Mouse (Mus musculus) hindbrain, embryonic 15.5 days (tissue): ENCODE results near the gene Emx2. TPM values are rescaled to one million over a fixed set of nuclear protein-coding genes. Genes with fewer than 3 reads are reported as not detected.

Experiments
- ATAC-seq: fragments of 200-750 bp; cut with Nextera tagmentation; 2 replicates; pipeline ENCODE4 v1.8.0; 2017; ENCODE audit warnings: low read depth, moderate number of reproducible peaks, moderate TSS enrichment; ENCODE audit not compliant: low FRiP score
- H3K27ac ChIP-seq: fragments of 300-500 bp; sonication (generic); replicated peaks from 2 replicates; pipeline ENCODE4 v1.5.1; 2015; ENCODE audit warnings: mild to moderate bottlenecking, inconsistent platforms
- H3K27me3 ChIP-seq: fragments of 300-500 bp; sonication (generic); 2 replicates; pipeline ENCODE4 v1.6.1; 2015; ENCODE audit warnings: control low read depth, inconsistent platforms
- H3K36me3 ChIP-seq: fragments of 300-500 bp; sonication (generic); 2 replicates; pipeline ENCODE4 v1.6.1; 2015; ENCODE audit warnings: control low read depth, inconsistent platforms
- H3K4me1 ChIP-seq: fragments of 300-500 bp; sonication (generic); replicated peaks from 2 replicates; pipeline ENCODE4 v1.6.1; 2015; ENCODE audit warnings: control low read depth, inconsistent platforms
- H3K4me2 ChIP-seq: fragments of 300-500 bp; sonication (generic); 2 replicates; pipeline ENCODE4 v1.6.1; 2015; ENCODE audit warnings: moderate library complexity, mild to moderate bottlenecking, inconsistent platforms
- H3K4me3 ChIP-seq: fragments of 300-500 bp; sonication (generic); 2 replicates; pipeline ENCODE4 v1.5.1; 2015; ENCODE audit warnings: mild to moderate bottlenecking, inconsistent platforms
- H3K9ac ChIP-seq: fragments of 300-500 bp; sonication (generic); 2 replicates; pipeline ENCODE4 v1.6.1; 2015; ENCODE audit warnings: inconsistent platforms
- H3K9me3 ChIP-seq: fragments of 300-500 bp; sonication (generic); 2 replicates; pipeline ENCODE4 v1.6.1; 2016; ENCODE audit warnings: control low read depth, inconsistent platforms
- WGBS: fragments of 180-500 bp; shearing (Covaris S2); methylation state at CpG from one replicate; pipeline ENCODE4 v1.1.7; 2015; 5-methylcytosine and 5-hydroxymethylcytosine counted together
- polyA plus RNA-seq: library from polyadenylated mRNA; unstranded; fragments of >200 nt; fragmentation: Nextera tagmentation; extraction: Ambion mirVana; gene quantifications from 2 replicates; pipeline ENCODE4 v1.2.1, GENCODE M21; 2015

Emx2 gene
- polyA plus RNA-seq = 0.57 and 0.85 TPM in 2 replicates

DNA sequence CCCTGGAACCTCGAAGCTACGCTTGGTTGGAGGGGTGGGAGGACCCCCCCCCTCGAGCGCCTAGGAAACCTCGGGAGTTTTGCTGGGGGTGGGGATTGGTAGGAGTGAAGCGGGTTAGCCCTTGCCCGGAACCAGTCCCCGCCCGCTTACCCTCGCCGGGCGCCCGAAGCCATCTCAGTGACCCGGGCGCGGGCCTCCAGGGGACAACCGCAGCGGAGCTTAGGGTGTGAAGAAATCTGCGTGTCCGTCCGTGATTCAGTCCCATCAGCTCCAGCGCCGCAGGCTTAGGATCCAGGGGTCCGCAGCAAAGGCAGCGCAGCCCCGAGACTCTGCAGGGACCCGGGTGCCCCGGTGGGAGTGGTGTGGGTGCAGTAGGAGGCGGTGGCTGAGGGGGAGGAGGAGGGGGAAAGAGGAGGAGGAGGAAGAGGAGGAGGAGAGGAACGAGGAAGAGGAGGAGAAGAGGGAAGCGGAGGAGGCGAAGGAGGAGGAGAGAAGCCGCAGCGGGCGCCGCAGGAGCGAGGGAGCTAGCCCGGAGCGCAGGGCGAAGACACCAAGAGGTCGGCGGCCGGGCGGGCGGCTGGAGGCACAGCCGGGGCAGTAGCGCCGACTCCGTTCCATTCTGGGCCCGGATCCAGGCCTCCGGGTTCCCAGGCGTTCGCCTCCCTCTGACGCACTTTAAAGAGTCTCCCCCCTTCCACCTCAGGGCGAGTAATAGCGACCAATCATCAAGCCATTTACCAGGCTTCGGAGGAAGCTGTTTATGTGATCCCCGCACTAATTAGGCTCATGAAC, at the start of gene Emx2:
Emx2 (plus strand) TSS at position 422 of the 792 bp plus-strand sequence.
- H3K36me3 ChIP-seq = no peaks in the 10 kb centered on the region
- no peak for ATAC-seq
- peaks cover 17% of the 10 kb centered on the region for H3K4me1 ChIP-seq
- H3K9ac ChIP-seq = no peak within 1 kb of the TSS
- H3K9me3 ChIP-seq = no peaks in the 10 kb centered on the region
- peak within 1 kb of the TSS; percentile 23 for H3K4me3 ChIP-seq
- under 1% methylated on average over 56 of the region's 58 CpGs for WGBS
- peaks cover 81% of the 10 kb centered on the region for H3K27me3 ChIP-seq
- H3K4me2 ChIP-seq = peak within 1 kb of the TSS; percentile 48
- no peak within 1 kb of the TSS for H3K27ac ChIP-seq

DNA sequence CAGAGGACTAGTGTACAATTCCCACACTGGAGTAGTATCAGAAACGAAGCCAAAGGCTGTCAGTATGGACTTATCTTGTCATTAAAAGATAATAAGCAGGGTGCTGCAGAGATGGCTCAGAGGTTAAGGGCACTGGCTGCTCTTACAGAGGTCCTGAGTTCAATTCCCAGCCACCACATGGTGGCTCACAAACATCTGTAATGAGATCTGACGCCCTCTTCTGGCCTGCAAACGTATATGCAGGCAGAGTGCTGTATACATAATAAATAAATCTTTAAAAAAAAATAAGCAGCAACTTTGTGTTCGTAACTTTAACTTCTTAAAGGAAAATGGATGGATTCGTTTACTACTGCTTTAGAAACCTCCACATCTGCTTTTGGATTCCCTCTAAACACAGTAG, 44.0 kb upstream of the Emx2 start:
- Histone ChIP-seq H3K27me3 (0 out of 2 replicates have a peak, but pooled peaks cover under 1% of the 10 kb centered on the region), H3K27ac (no peak overlapping the region), H3K4me3 (no peak overlapping the region), H3K36me3 (no peaks in the 10 kb centered on the region), H3K4me2 (no peak overlapping the region), H3K9ac (no peak overlapping the region), H3K4me1 (no peaks in the 10 kb centered on the region), H3K9me3 (no peaks in the 10 kb centered on the region)
- 64% methylated on average over 5 of the region's 5 CpGs for WGBS
- no peak for ATAC-seq

DNA sequence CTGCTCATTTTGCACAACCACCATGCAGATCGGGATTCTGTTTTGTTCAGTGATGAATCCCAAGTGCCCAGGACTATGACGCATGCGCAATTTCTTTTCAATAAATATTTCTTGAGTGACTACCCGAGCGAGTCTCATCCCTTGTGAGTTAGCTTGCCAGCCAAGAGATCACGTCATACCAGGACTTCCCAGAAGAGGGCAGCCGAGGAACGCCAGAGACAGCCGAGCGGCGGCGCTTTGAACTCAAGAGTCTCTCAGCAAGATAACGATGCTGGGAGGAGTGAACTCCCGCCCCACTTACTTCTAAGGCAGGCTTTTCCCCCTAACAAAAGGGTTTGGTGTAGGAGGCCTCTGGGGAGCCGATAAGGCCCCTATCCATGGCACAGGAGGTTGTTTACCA, 40.1 kb upstream of the Emx2 start:
- 0 out of 2 replicates have a peak, but pooled peaks cover 5% of the 10 kb centered on the region for H3K27me3 ChIP-seq
- peak; percentile 66 for ATAC-seq
- H3K4me3 ChIP-seq = peak overlapping the region; percentile 14; the same call in 1 of the 2 replicates
- no peaks in the 10 kb centered on the region for H3K36me3 ChIP-seq
- peak overlapping the region; percentile 43 for H3K4me2 ChIP-seq
- H3K9ac ChIP-seq = no peak overlapping the region
- no peaks in the 10 kb centered on the region for H3K9me3 ChIP-seq
- no peak overlapping the region for H3K27ac ChIP-seq
- H3K4me1 ChIP-seq = 0 out of 2 replicates have a peak, but pooled peaks cover 3% of the 10 kb centered on the region
- WGBS = under 1% methylated on average over 15 of the region's 15 CpGs

DNA sequence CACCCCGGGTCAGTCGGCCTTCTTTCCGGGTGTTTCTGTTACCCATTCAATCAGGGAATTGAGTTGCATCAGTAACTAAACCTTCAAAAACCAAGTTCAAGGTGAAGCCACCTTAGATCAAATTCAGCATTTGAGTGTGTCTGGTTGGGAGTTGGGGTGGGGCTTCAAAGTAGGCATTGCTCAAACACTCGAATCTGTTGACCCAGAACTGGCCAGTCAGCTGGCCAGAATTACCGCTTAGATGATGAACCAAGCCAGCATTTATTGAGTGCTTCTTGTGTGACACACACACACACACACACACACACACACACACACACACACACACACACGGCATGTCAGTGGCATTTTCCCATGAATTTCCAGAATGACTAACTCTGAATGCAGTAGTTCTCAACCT, 39.5 kb upstream of the Emx2 start:
- no peak overlapping the region for H3K9ac ChIP-seq
- no peak overlapping the region for H3K27ac ChIP-seq
- no peak overlapping the region for H3K4me2 ChIP-seq
- 0 out of 2 replicates have a peak, but pooled peaks cover 3% of the 10 kb centered on the region for H3K4me1 ChIP-seq
- ATAC-seq = no peak
- H3K9me3 ChIP-seq = no peaks in the 10 kb centered on the region
- H3K4me3 ChIP-seq = no peak overlapping the region
- H3K36me3 ChIP-seq = no peaks in the 10 kb centered on the region
- WGBS = 79% methylated on average over 6 of the region's 6 CpGs
- 0 out of 2 replicates have a peak, but pooled peaks cover 5% of the 10 kb centered on the region for H3K27me3 ChIP-seq

DNA sequence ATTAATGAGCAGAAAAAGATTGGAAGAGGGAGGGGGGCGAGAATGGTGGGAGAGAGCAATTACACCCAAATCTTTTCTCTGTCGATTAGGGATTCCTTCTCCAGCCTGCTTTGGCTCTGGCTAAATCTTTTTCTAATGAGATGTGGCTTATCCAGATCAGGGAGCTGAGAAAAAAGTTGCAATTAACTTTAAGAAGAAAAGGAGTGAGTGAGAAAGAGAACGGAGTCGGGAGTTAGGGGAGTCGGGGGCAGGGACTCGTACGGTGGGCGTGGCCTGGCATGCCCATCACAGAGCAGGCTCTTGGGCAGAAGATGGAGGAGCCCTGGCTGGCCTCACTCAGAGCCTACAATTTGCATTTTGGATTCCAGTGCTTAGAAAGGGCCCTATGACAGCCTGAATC, 35.8 kb upstream of the Emx2 start:
- WGBS = 8% methylated on average over 8 of the region's 8 CpGs
- Histone ChIP-seq H3K4me2 (peak overlapping the region; percentile 37), H3K9me3 (no peaks in the 10 kb centered on the region), H3K9ac (no peak overlapping the region), H3K4me1 (0 out of 2 replicates have a peak, but pooled peaks cover 3% of the 10 kb centered on the region), H3K27me3 (0 out of 2 replicates have a peak, but pooled peaks cover 5% of the 10 kb centered on the region), H3K27ac (no peak overlapping the region), H3K36me3 (no peaks in the 10 kb centered on the region), H3K4me3 (no peak overlapping the region)
- ATAC-seq = no peak

DNA sequence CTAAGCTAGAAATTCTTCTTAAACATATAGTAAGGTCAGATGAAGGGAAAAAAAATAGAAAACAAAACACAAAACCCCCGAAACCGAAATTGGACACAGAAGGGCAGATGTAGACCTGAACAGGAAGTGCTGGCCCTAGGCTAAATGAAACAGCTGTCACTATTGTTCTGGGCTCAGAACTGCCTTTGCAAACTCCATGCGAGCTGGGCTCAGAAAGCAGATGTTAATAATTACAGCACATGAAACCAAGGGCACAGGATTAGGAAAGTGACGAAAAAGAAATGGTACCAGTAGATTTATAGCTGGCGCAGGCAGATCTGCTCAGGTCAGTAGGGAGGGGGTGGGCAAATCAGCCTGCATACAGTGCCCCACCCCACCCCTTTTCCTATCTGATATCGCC, 34.5 kb upstream of the Emx2 start:
- WGBS = 51% methylated on average over 6 of the region's 6 CpGs
- no peak for ATAC-seq
- Histone ChIP-seq H3K4me2 (no peak overlapping the region), H3K4me3 (no peak overlapping the region), H3K27ac (no peak overlapping the region), H3K9ac (no peak overlapping the region), H3K4me1 (0 out of 2 replicates have a peak, but pooled peaks cover 3% of the 10 kb centered on the region), H3K27me3 (0 out of 2 replicates have a peak, but pooled peaks cover 5% of the 10 kb centered on the region), H3K36me3 (no peaks in the 10 kb centered on the region), H3K9me3 (no peaks in the 10 kb centered on the region)

DNA sequence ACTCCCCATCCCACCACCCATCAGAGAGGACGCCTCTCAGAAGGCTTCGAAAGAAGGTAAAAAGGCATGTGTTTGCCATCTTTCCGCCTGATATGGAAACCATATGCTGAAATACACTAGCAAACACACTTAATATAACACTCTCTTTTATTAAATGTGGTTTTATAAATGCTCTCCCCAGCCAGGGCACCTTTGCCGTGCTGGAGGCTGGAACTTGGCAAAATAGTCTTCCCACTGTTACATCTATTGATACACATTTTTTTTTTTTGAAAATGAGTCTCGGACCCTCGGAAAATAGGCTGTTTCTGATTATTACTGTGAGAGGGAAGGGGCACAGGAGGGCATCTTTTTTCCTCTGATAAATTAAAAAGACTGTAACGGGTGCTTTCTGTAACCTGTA, 33.2 kb upstream of the Emx2 start:
- no peaks in the 10 kb centered on the region for H3K36me3 ChIP-seq
- H3K27ac ChIP-seq = no peak overlapping the region
- H3K4me1 ChIP-seq = 0 out of 2 replicates have a peak, but pooled peaks cover 3% of the 10 kb centered on the region
- no peaks in the 10 kb centered on the region for H3K27me3 ChIP-seq
- 75% methylated on average over 7 of the region's 7 CpGs for WGBS
- H3K9ac ChIP-seq = no peak overlapping the region
- no peak overlapping the region for H3K4me3 ChIP-seq
- no peak for ATAC-seq
- no peak overlapping the region for H3K4me2 ChIP-seq
- no peaks in the 10 kb centered on the region for H3K9me3 ChIP-seq

DNA sequence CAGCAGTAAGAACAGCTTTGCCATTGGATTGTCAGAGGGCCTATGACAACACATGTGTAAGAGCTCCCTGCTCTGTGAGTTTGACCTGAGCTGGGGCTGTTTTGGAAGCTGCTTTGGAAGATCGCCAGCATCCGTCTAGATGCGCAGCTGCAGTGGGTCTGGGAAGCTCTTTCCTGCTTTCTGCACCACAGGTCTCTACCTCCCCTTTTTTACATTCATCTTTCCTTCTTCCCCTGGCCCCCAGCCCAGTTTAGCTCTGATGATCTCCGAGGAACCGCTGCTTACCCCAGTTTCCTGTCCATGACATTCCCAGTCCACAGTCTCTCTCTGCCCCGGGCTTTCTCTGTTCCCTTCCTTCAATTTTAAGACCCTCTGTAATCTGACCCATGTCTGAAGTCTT, 25.9 kb upstream of the Emx2 start:
- no peaks in the 10 kb centered on the region for H3K36me3 ChIP-seq
- H3K9me3 ChIP-seq = no peaks in the 10 kb centered on the region
- H3K27me3 ChIP-seq = 0 out of 2 replicates have a peak, but pooled peaks cover 3% of the 10 kb centered on the region
- H3K9ac ChIP-seq = no peak overlapping the region
- 47% methylated on average over 6 of the region's 6 CpGs for WGBS
- H3K4me1 ChIP-seq = no peaks in the 10 kb centered on the region
- H3K4me3 ChIP-seq = no peak overlapping the region
- no peak for ATAC-seq
- no peak overlapping the region for H3K27ac ChIP-seq
- no peak overlapping the region for H3K4me2 ChIP-seq

DNA sequence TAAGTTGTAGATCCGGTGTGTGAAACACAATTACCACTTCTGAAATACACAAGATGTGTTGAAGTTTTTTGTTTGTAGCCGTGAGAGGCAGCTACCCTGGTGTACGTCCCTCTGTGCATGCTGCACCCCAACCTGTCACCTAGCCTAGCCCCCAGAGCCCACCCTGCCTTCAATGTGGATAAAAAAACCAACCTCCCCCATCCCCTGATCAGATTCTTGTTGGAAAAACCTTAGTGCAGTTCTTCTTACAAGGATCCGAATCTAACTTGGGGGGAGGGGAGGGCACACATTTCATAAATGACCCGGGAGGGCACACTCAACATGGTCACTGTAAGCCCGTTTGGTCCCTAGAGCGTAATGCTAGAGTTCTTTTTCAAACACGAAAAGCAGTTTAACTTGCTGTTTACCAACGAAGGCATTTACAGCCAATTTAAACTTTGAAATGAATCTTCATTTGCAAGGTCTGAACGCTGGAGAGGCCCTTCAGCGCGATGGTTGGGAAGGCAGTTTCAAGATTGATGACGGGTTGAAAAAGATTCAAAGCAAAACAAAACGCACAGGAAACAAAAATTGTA, 7.5 kb upstream of the Emx2 start:
- H3K4me1 ChIP-seq = peaks cover 7% of the 10 kb centered on the region
- no peak for ATAC-seq
- no peak overlapping the region for H3K4me3 ChIP-seq
- H3K9me3 ChIP-seq = no peaks in the 10 kb centered on the region
- H3K9ac ChIP-seq = no peak overlapping the region
- H3K27ac ChIP-seq = no peak overlapping the region
- peaks cover 83% of the 10 kb centered on the region for H3K27me3 ChIP-seq
- 5% methylated on average over 14 of the region's 14 CpGs for WGBS
- no peaks in the 10 kb centered on the region for H3K36me3 ChIP-seq
- H3K4me2 ChIP-seq = no peak overlapping the region

DNA sequence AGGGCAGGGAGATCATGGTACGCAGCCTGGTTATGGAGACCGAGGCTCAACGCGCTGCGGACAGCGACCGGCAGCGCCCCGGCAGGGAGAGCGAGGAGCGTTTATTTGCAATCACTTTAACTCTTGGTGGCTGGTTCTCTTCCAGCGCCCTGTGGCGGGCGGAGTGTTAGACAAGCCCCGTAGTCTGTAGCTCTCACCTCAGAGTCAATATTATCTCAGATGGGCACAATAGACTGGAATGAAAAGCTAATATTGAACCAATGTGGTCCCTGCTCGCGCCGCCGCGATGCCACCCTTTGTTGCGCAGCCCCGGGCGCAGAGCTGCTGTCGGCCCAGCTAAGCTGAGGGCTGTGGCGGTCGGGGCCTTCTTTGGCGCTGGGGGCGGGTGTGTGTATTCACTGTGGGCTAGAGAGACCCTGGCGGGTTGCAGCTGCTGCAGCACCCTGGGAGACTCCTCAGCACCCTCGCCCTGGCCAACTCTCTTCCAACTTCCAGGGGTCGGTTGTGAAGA, 6.7 kb upstream of the Emx2 start:
- no peak overlapping the region for H3K4me3 ChIP-seq
- no peaks in the 10 kb centered on the region for H3K9me3 ChIP-seq
- under 1% methylated on average over 30 of the region's 31 CpGs for WGBS
- H3K27me3 ChIP-seq = peaks cover 92% of the 10 kb centered on the region
- H3K27ac ChIP-seq = no peak overlapping the region
- H3K9ac ChIP-seq = no peak overlapping the region
- peak overlapping the region; percentile 23 for H3K4me2 ChIP-seq
- no peaks in the 10 kb centered on the region for H3K36me3 ChIP-seq
- H3K4me1 ChIP-seq = peaks cover 7% of the 10 kb centered on the region
- 0 out of 2 replicates have a peak, but pooled peaks have one; percentile 19 for ATAC-seq

DNA sequence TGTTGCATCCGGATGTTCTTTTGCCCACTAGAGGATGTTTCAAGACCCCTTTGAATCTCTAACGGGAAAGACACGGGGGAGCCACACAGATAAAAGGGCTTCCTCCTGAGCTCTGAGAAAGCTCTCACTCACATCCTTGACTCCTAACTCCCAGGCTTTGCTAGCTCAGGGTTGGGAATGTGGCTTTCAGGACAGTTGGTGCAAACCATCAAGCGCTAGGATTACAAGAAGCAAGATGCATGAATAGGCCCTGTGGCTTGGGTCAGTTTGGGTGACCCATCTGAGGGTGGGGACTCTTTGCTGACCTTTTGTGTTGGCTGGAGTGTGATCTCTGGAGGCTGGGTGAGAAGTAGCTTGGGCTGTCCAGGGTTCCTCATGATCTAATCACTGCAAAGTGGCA, 5.9 kb upstream of the Emx2 start:
- H3K36me3 ChIP-seq = no peaks in the 10 kb centered on the region
- no peak overlapping the region for H3K9ac ChIP-seq
- under 1% methylated on average over 4 of the region's 4 CpGs for WGBS
- ATAC-seq = no peak
- no peak overlapping the region for H3K4me3 ChIP-seq
- H3K27me3 ChIP-seq = peaks cover 96% of the 10 kb centered on the region
- no peaks in the 10 kb centered on the region for H3K9me3 ChIP-seq
- H3K27ac ChIP-seq = no peak overlapping the region
- no peak overlapping the region for H3K4me2 ChIP-seq
- H3K4me1 ChIP-seq = peaks cover 7% of the 10 kb centered on the region

DNA sequence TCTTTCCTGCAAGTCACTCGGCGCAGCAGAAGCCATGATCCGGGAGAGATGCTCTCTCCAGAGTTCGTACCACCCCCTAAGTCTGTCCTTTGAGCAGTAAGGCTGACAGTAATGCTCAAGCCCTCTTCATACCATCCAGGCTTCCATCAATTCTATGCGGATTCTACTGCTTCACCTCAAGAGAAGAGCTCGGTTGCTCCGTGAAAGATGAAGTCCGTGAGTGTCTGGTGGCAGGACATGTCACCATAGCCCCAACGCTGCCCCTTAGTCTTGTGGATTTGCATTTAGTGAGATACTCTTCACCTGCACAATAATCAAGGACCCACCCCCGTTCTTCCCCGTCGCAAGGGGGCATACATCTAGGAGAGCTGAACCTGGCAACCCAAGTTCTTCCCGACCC, 4.6 kb upstream of the Emx2 start:
- H3K4me1 ChIP-seq = peaks cover 15% of the 10 kb centered on the region
- no peak overlapping the region for H3K27ac ChIP-seq
- H3K4me3 ChIP-seq = no peak overlapping the region
- no peak overlapping the region for H3K9ac ChIP-seq
- WGBS = 6% methylated on average over 13 of the region's 13 CpGs
- ATAC-seq = no peak
- H3K4me2 ChIP-seq = no peak overlapping the region
- no peaks in the 10 kb centered on the region for H3K36me3 ChIP-seq
- H3K9me3 ChIP-seq = no peaks in the 10 kb centered on the region
- peaks cover 97% of the 10 kb centered on the region for H3K27me3 ChIP-seq
